Mouse (Mus musculus) limb, embryonic 13.5 days (tissue): ENCODE measurements around the gene Dnm1. TPM values are rescaled to one million over a fixed set of nuclear protein-coding genes. Genes with fewer than 3 reads are reported as not detected.
A peak's percentile ranks its signal among the peaks of the same experiment; 100 is the strongest.
"Not testable (repeated sequence)": the region's sequence is repeated elsewhere in the genome, so short reads cannot be mapped to it uniquely, and the experiment has no call there.

ENCODE experiments used
- ATAC-seq: fragments of 200-750 bp; cut with Nextera tagmentation; 2 replicates; pipeline ENCODE4 v1.8.0; 2017; ENCODE audit warnings: low read depth, moderate number of reproducible peaks, moderate TSS enrichment; ENCODE audit not compliant: low FRiP score
- H3K27ac ChIP-seq: fragments of 300-500 bp; sonication (generic); 2 replicates; pipeline ENCODE4 v1.5.1; 2015; ENCODE audit warnings: inconsistent platforms, mild to moderate bottlenecking, moderate library complexity
- H3K27me3 ChIP-seq: fragments of 300-500 bp; sonication (generic); 2 replicates; pipeline ENCODE4 v1.6.1; 2015; ENCODE audit warnings: mild to moderate bottlenecking, inconsistent platforms
- H3K36me3 ChIP-seq: fragments of 300-500 bp; sonication (generic); 2 replicates; pipeline ENCODE4 v1.6.1; 2015; ENCODE audit warnings: inconsistent platforms, mild to moderate bottlenecking, moderate library complexity
- H3K4me1 ChIP-seq: fragments of 300-500 bp; sonication (generic); 2 replicates; pipeline ENCODE4 v1.6.1; 2015; ENCODE audit warnings: inconsistent platforms
- H3K4me2 ChIP-seq: fragments of 300-500 bp; sonication (generic); replicated peaks from 2 replicates; pipeline ENCODE4 v1.6.1; 2015; ENCODE audit warnings: inconsistent platforms, mild to moderate bottlenecking, moderate library complexity
- H3K4me3 ChIP-seq: fragments of 300-500 bp; sonication (generic); 2 replicates; pipeline ENCODE4 v1.5.1; 2015; ENCODE audit warnings: moderate library complexity, mild to moderate bottlenecking, inconsistent platforms
- H3K9ac ChIP-seq: fragments of 300-500 bp; sonication (generic); 2 replicates; pipeline ENCODE4 v1.6.1; 2015; ENCODE audit warnings: mild to moderate bottlenecking, inconsistent platforms
- H3K9me3 ChIP-seq: fragments of 300-500 bp; sonication (generic); 2 replicates; pipeline ENCODE4 v1.6.1; 2016; ENCODE audit warnings: inconsistent platforms
- WGBS: fragments of 180-500 bp; shearing (Covaris S2); methylation state at CpG from one replicate; pipeline ENCODE4 v1.1.7; 2015; 5-methylcytosine and 5-hydroxymethylcytosine counted together
- polyA plus RNA-seq: library from polyadenylated mRNA; unstranded; fragments of >200 nt; fragmentation: Nextera tagmentation; extraction: Ambion mirVana; gene quantifications from 2 replicates; pipeline ENCODE4 v1.2.1, GENCODE M21; 2015

The Dnm1 gene
- polyA plus RNA-seq, 1 experiment from 2014 or later = 32.5 TPM

DNA sequence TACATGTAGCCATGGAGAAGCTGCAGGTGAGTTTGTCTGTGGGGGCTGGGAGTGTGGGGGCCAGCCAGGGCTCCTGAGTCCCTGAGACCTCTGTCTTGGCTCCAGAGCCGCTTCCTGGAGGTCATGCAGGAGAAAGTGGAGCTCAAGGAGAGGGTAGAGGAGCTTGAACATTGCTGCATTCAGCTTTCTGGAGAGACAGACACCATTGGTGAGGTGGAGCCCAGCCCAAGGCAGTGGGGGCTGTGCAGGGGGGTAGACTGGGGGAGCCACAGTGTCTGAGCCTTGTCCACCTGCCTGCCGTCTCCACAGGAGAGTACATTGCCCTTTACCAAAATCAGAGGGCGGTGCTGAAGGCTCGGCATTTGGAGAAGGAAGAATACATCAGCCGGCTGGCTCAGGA is 47.5 kb downstream of the Dnm1 start:
- Histone ChIP-seq H3K4me2 (no peak overlapping the region), H3K9ac (no peak overlapping the region), H3K4me3 (no peak overlapping the region), H3K36me3 (peaks cover 98% of the 10 kb centered on the region), H3K27me3 (no peaks in the 10 kb centered on the region), H3K9me3 (no peaks in the 10 kb centered on the region), H3K4me1 (peaks cover 33% of the 10 kb centered on the region), H3K27ac (no peak overlapping the region)
- ATAC-seq = no peak
- 91% methylated on average over 5 of the region's 5 CpGs for WGBS

DNA sequence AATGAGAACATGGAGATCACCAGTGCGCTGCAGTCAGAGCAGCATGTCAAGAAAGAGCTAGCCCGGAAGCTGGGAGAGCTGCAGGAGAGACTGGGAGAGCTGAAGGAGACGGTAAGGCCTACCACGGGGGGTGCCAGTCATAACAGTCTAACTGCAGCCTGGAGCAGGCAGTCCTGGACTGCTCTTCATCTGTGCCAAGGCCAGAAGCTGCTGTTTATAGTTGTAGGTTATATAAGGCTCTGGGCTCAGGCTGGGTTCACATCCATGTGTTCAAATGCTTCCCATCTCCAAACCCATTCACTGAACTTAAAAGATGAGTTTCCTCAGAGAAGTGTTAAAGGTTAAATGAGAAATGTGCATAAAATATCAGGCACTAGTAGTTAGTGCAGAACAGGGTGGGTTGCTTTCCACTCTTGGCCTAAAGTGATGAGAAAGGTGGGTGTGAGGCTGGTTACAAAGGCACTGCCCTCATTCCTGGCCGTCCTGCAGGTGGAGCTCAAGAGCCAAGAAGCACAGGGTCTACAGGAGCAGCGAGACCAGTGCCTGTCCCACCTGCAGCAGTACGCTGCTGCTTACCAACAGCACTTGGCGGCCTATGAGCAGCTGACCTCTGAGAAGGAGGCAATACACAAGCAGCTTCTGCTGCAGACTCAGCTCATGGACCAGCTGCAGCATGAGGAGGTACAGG is 48.8 kb downstream of the Dnm1 start:
- H3K4me1 ChIP-seq = peaks cover 19% of the 10 kb centered on the region
- H3K4me2 ChIP-seq = no peak overlapping the region
- H3K9me3 ChIP-seq = no peaks in the 10 kb centered on the region
- no peaks in the 10 kb centered on the region for H3K27me3 ChIP-seq
- no peak overlapping the region for H3K4me3 ChIP-seq
- H3K36me3 ChIP-seq = peaks cover 96% of the 10 kb centered on the region
- 48% methylated on average over 8 of the region's 8 CpGs for WGBS
- H3K9ac ChIP-seq = no peak overlapping the region
- ATAC-seq = peak; percentile 62
- H3K27ac ChIP-seq = peak overlapping the region; percentile 23; the same call in 1 of the 2 replicates

DNA sequence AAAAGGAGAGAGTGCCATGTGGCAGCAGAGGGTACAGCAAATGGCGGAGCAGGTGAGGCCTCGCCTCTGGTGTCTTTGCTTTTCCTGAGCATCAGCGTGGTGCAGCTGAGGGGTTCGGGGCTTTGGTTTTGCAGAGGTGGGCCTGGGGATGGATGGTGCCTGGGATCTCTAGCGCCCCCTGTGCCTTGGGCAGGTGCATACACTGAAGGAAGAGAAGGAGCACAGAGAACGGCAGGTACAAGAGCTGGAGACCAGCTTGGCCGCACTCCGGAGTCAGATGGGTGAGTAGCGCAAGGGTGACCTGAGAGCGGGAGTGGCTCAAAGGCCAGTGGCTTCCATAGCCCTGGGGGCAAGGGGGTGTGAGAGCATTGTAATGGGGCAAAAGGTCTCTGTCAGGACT is 50.2 kb downstream of the Dnm1 start:
- Histone ChIP-seq H3K4me2 (no peak overlapping the region), H3K9ac (no peak overlapping the region), H3K4me3 (no peak overlapping the region), H3K9me3 (no peaks in the 10 kb centered on the region), H3K27ac (no peak overlapping the region), H3K36me3 (peaks cover 97% of the 10 kb centered on the region), H3K4me1 (peaks cover 6% of the 10 kb centered on the region), H3K27me3 (no peaks in the 10 kb centered on the region)
- no peak for ATAC-seq
- WGBS = 89% methylated on average over 10 of the region's 10 CpGs

DNA sequence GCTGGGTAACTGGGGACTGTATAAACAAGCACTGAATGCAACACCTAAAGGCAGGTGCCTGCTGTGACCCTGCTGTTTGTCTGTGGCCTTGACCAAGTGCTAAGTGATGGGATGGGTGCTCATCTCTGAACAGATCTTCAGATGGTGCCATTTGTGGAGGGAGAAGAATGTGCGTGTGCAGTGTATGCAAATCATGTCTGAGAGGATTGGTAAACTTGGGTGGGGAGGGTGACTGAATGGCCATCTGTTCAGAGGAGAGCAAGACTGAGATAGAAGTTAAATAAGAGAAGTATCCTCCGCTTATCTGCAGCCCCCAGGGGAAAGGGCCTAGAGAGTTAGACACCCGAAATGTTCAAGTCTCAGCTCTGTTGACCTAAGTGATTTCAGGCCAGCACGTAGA is 53.7 kb downstream of the Dnm1 start:
- 92% methylated on average over 4 of the region's 4 CpGs for WGBS
- Histone ChIP-seq H3K9ac (no peak overlapping the region), H3K27me3 (no peaks in the 10 kb centered on the region), H3K9me3 (no peaks in the 10 kb centered on the region), H3K36me3 (peaks cover 93% of the 10 kb centered on the region), H3K4me2 (no peak overlapping the region), H3K4me1 (no peaks in the 10 kb centered on the region), H3K27ac (no peak overlapping the region), H3K4me3 (no peak overlapping the region)
- ATAC-seq = no peak

DNA sequence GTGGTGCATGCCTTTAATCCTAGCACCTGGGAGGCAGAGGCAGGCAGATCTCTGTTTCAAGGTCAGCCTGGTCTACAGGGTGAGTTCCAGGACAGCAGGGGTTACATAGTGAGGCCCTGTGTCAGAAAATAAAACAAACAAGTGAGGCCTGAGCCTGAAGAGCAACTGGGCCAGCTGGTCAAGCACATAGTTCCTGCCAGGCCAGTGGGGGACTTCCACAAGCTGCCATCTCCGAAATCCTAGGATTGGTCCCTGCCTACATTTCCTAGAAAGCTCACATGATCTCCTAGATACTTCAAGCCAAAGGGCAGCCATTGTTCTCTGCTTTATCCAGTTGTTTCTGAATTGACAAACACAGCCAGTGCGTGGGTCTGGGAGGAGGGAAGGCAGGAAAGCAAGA is 57.3 kb downstream of the Dnm1 start:
- H3K27ac ChIP-seq = not testable (repeated sequence)

DNA sequence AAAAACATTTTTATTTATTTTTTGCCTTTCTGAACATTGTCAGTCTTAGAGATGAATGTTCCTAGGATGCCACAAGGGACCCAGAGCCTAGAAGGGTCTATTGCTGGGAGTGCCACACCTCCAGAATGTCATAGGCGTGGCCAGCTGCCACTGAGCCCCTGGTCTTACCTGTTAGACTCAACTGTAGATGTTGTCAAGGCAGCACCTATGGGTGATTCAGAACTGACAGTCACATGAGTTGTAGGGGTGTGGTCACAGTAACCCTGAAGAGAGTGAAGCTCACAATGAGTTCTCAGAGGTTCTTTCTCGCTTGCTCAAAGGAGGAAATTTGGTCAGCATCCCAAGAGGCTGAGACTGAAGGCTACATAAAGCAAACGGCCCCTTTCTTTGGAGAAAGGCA is 57.9 kb downstream of the Dnm1 start:
- no peak for ATAC-seq
- H3K27ac ChIP-seq = no peak overlapping the region
- WGBS = 85% methylated on average over 3 of the region's 3 CpGs

More for the DNA sequence above, 57.3 kb downstream of the Dnm1 start:
- not testable (repeated sequence) for H3K9ac ChIP-seq, ATAC-seq, H3K4me3 ChIP-seq, H3K27me3 ChIP-seq, H3K9me3 ChIP-seq, H3K4me2 ChIP-seq, H3K4me1 ChIP-seq
- 91% methylated on average over 2 of the region's 2 CpGs for WGBS
- peaks cover 74% of the 10 kb centered on the region for H3K36me3 ChIP-seq

DNA sequence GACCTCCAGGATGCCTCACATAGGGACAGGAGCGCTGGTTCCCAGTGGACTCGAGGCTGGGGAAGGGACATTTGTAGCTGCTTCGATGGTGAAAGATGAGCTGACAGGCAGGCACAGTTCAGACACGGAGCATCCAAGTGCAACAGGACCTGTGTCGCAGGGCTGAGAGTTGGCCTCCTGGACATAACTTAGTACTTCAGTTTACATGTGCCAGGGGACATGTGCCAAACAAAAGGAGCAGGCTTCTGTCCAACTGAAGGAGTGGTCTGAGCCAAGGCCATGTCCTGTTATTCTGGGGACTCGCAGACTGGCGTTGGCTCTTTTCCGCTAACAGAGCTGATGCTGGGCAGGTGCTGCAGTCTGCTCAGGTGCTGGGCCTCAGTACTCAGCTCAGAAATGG is 58.8 kb downstream of the Dnm1 start:
- Histone ChIP-seq H3K4me3 (no peak overlapping the region), H3K36me3 (peaks cover 61% of the 10 kb centered on the region), H3K4me2 (no peak overlapping the region), H3K9ac (peak overlapping the region; percentile 19; the same call in 1 of the 2 replicates), H3K9me3 (no peaks in the 10 kb centered on the region), H3K27me3 (no peaks in the 10 kb centered on the region), H3K4me1 (peaks cover 8% of the 10 kb centered on the region), H3K27ac (no peak overlapping the region)
- WGBS = 83% methylated on average over 8 of the region's 8 CpGs
- ATAC-seq = no peak

More for the DNA sequence above, 57.9 kb downstream of the Dnm1 start:
- H3K4me2 ChIP-seq = no peak overlapping the region
- H3K9me3 ChIP-seq = no peaks in the 10 kb centered on the region
- no peaks in the 10 kb centered on the region for H3K27me3 ChIP-seq
- no peak overlapping the region for H3K9ac ChIP-seq
- no peak overlapping the region for H3K4me3 ChIP-seq
- peaks cover 70% of the 10 kb centered on the region for H3K36me3 ChIP-seq
- H3K4me1 ChIP-seq = peaks cover 6% of the 10 kb centered on the region; the same call in 1 of the 2 replicates

DNA sequence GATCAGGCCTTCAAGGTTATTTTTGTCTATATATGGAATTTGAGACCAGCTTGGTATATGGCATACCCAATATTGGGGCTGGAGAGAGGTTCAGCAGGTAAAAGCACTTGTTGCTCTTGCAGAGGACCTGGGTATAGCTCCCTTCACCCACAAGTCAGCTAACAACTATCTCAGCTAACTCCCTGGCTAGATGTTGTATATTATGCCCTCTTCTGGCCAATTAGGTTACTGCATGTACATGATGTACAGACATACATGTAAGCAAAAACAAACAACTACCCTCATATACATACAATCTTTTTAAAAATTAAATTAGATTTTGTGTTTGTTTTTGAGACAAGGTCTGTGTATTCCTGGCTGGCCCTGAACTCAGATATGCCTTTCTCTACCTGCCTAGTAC is 63.6 kb downstream of the Dnm1 start:
- Histone ChIP-seq H3K9me3 (no peaks in the 10 kb centered on the region), H3K27me3 (no peaks in the 10 kb centered on the region), H3K36me3 (peaks cover 30% of the 10 kb centered on the region), H3K4me3 (peak overlapping the region; percentile 90), H3K9ac (no peak overlapping the region), H3K27ac (no peak overlapping the region), H3K4me1 (peaks cover 26% of the 10 kb centered on the region), H3K4me2 (peak overlapping the region; percentile 91)
- ATAC-seq = no peak

DNA sequence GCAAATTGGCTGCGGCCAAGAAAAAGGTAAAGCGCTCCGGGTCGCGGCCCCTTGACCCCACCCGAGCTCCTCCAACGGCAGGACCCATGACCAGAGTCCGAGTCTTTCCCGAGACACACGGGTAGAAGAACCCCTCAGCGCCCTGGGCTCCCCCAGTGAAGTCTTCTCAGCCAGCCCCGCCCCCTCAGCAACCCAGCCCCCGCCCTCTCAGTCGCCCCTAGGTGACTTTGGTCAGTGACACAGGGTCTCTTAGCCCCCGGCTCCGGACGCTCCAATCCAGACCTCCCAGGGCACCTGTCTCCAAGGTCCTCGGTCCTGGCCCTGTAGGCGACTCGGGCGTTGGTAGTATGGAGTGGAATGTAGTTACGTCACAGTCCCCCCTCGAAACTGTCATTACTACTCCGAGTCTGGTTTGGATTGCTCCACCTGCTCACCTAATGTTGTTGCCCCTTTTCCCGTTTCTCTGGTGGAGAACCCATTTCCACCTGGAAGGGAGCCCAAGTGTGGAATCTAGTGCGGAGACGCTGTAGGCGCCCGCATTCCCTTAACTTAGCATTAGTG is 64.7 kb downstream of the Dnm1 start:
- WGBS = 2% methylated on average over 29 of the region's 29 CpGs
- Histone ChIP-seq H3K4me2 (peak overlapping the region; percentile 91), H3K27ac (peak overlapping the region; percentile 58; the same call in 1 of the 2 replicates), H3K9ac (peak overlapping the region; percentile 76), H3K9me3 (no peaks in the 10 kb centered on the region), H3K4me3 (peak overlapping the region; percentile 90), H3K27me3 (no peaks in the 10 kb centered on the region), H3K36me3 (peaks cover 31% of the 10 kb centered on the region), H3K4me1 (peaks cover 26% of the 10 kb centered on the region)
- peak; percentile 74 for ATAC-seq

DNA sequence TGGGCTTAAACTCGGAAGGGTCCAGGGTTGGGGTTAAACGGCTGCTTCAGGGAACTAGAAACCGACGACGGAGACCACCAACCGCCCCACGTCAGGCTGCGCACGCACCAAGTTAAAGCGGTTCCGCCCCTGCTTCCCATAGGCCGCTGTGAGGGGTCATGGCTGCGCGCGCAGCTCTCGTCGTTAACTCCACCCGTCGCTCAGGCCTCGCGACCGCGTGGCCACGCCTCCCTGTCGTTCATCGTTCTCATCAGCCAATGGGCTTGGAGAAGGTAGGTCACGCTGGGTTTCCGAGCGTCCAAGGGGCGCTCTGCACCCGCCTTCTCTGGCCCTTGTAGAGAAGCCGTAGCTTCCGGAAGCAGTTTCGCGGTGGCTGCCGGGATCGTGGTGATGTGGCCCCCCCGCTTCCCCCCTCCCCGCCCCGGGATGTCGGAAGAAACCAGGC is 65.2 kb downstream of the Dnm1 start, which contains the start of gene Swi5:
TSS of gene Swi5 (minus strand) at position 153 of the 445 bp plus-strand sequence.
- peak within 1 kb of the TSS; percentile 91 for H3K4me2 ChIP-seq
- H3K27ac ChIP-seq = peak within 1 kb of the TSS; percentile 63; the same call in 1 of the 2 replicates
- peak; percentile 99 for ATAC-seq
- under 1% methylated on average over 41 of the region's 41 CpGs for WGBS
- peaks cover 26% of the 10 kb centered on the region for H3K4me1 ChIP-seq
- peak within 1 kb of the TSS; percentile 90 for H3K4me3 ChIP-seq
- peaks cover 31% of the 10 kb centered on the region for H3K36me3 ChIP-seq
- no peaks in the 10 kb centered on the region for H3K9me3 ChIP-seq
- H3K9ac ChIP-seq = peak within 1 kb of the TSS; percentile 94
- no peaks in the 10 kb centered on the region for H3K27me3 ChIP-seq

DNA sequence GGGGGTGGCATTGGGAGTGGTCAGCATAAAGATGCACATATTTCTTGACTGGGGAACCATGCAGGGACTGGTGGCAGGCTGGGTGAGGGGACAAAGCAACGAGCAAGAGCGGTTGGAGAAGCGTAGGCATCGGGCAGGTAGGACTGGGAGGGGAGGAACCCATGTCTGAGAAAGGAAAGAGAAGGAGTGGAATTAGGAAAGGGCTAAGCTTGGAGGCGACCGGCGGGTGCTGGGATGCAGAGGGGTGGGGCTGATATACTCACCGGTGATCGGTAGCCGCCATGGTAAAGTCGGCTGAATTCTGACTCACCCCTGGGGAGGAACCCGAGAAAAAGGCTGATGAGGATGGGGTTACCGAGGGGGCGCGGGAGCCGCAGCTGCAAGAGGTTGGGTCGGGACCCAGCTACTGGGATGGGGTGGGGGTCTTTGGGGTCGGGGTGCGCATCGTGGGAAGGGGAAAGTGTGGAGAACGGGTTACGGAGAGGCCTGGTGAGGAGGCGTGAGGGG is 65.8 kb downstream of the Dnm1 start, which contains the start of gene Golga2:
TSS of gene Golga2 (plus strand) at position 51 of the 507 bp plus-strand sequence.
- under 1% methylated on average over 23 of the region's 23 CpGs for WGBS
- H3K4me1 ChIP-seq = peaks cover 26% of the 10 kb centered on the region
- ATAC-seq = no peak
- H3K9ac ChIP-seq = peak within 1 kb of the TSS; percentile 94
- H3K4me3 ChIP-seq = peak within 1 kb of the TSS; percentile 90
- H3K27ac ChIP-seq = peak within 1 kb of the TSS; percentile 63; the same call in 1 of the 2 replicates
- no peaks in the 10 kb centered on the region for H3K27me3 ChIP-seq
- H3K36me3 ChIP-seq = peaks cover 33% of the 10 kb centered on the region
- no peaks in the 10 kb centered on the region for H3K9me3 ChIP-seq
- H3K4me2 ChIP-seq = peak within 1 kb of the TSS; percentile 91

DNA sequence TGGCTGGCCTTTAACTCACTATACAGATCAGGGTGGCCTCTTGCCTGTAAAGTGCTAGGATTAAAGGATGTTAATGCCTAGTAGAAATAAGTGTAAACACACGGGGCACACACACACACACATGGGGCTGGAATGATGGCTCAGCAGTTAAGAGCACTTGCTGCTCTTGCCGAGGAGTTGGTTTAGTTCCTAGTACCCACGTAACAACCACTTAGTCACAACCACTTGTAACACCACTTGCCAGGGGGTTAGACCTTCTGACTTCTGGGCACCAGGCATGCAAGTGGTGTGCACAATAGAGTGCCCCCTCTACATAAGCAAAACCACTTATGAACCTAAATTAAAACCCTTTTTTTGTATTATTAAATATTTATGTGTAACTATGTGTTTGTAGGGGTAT is 69.2 kb downstream of the Dnm1 start:
- WGBS = 88% methylated on average over 3 of the region's 3 CpGs
- ATAC-seq = no peak
- no peak overlapping the region for H3K9ac ChIP-seq
- H3K4me3 ChIP-seq = no peak overlapping the region
- H3K9me3 ChIP-seq = no peaks in the 10 kb centered on the region
- no peak overlapping the region for H3K4me2 ChIP-seq
- no peaks in the 10 kb centered on the region for H3K27me3 ChIP-seq
- H3K27ac ChIP-seq = no peak overlapping the region
- H3K4me1 ChIP-seq = peaks cover 14% of the 10 kb centered on the region
- H3K36me3 ChIP-seq = peaks cover 67% of the 10 kb centered on the region
